In the genomic region with DNA sequence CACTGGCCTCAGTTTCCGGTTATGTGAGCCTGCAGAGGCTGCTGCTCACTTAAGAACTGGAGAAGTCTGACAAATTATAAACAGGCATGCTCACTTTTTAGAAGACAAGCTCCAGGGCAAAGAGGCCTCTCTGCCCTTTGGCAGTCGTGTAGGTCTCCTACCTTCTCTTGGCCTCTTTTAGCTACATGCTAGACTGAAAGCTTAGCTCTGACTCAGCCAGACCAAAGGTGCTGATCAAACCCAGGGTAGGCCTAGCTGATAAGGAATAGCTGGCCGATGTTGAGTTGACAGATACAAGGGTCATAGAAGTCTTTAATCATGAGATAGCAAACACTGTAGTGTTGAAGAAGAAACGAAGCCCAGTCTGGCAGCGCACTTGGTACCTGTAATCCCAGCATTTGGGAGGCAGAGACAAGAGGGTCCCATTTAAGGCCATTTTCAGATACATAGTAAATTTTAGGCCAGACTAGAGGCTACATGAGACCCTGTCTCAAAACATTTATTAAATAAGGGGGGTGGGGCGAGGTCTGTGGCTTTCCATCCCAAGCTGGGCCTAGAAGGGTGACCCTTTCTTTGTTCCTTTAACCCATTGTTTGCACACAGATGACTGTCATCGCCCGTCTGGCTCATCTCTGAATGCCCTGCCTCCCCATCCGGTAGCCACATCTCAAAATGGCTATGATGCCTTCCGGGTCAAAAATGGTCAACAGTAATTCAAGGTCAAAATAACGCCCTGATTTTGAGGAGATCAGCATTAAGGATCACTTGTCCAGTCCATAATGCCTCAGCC, we compare ENCODE assay signal across 9 mouse cellular contexts.
DNase-seq lines count a peak whose midpoint lies in the region; ATAC-seq and TF ChIP-seq lines count a peak whose summit lies in the region.
"Had no signal": no experiment of that assay in that cellular context is flagged by ENCODE, and none has a peak within 500 bp of the region (broad histone marks: within the 10 kb centered on the region; RNA-seq: fewer than 3 reads in every experiment).

No protein-coding gene starts in this region.

- H3K27ac ChIP-seq in heart, adult 2 months: peak overlapping the region; percentile 57
- H3K27ac ChIP-seq in hindbrain, embryonic 11.5 days (ENCODE audit: low read depth, low read length): peak overlapping the region; percentile 68
- H3K27ac ChIP-seq in liver, postnatal 0 days (ENCODE audit: low read depth): peak overlapping the region; percentile 24; the same call in 1 of the 2 replicates
- H3K27ac ChIP-seq: macrophage had no signal

- no peak for DNase-seq in heart, adult 2 months
- DNase-seq in heart, adult 9 months (ENCODE audit: low spot score in 2 of 2): no peak
- no peak for DNase-seq in hindbrain, embryonic 11.5 days (ENCODE audit: low spot score)
- no peak for DNase-seq in liver, postnatal 0 days
- no peak for DNase-seq in ovary, postnatal 36 days (ENCODE audit: low spot score)
- DNase-seq in urinary bladder, postnatal 36 days (ENCODE audit: low spot score in 2 of 2): no peak
- DNase-seq in left cerebral cortex, postnatal 14 days (ENCODE audit: low spot score in 2 of 2): no peak

- H3K36me3 ChIP-seq in heart, adult 2 months (ENCODE audit: control insufficient read depth, insufficient read depth, low read length): peaks cover 8% of the 10 kb centered on the region
- peaks cover 14% of the 10 kb centered on the region; the same call in 1 of the 2 replicates for H3K36me3 ChIP-seq in E14TG2a.4 (ENCODE audit: insufficient read depth, low read length)
- no peaks in the 10 kb centered on the region for H3K36me3 ChIP-seq in hindbrain, embryonic 11.5 days (ENCODE audit: control insufficient read depth, insufficient read depth, low read length)
- H3K36me3 ChIP-seq in liver, postnatal 0 days (replicated peaks; ENCODE audit: insufficient read depth, low read length): no peaks in the 10 kb centered on the region

- H3K79me2 ChIP-seq in heart, adult 2 months (replicated peaks; ENCODE audit: control insufficient read depth, insufficient read depth, low read length): no peaks in the 10 kb centered on the region

- TF ChIP-seq EP300 in heart, adult 2 months (IDR thresholded peaks at IDR 0.05; ENCODE audit: insufficient read depth, low read depth, low read length): no peak
- TF ChIP-seq EP300 in liver, postnatal 0 days (IDR thresholded peaks at IDR 0.05; ENCODE audit: low read depth): 0 out of 2 replicates have a peak, but pooled peaks have one; percentile 31

- intact Hi-C loops in heart, adult 2 months (cut with DNase I): loop anchor here (1.0 to 5.0 kb wide), 4 partner anchors 175 to 301 kb away; a partner anchor contains a TSS
- intact Hi-C loops in left cerebral cortex, postnatal 14 days (cut with DNase I): loop anchor here (5.0 kb wide), 2 partner anchors 164 to 269 kb away; a partner anchor contains a TSS

- no peak overlapping the region for H3K4me3 ChIP-seq in heart, adult 2 months
- H3K4me3 ChIP-seq in E14TG2a.4 (replicated peaks; ENCODE audit: low read length): peak overlapping the region; percentile 35; the same call in 1 of the 2 replicates
- no peak overlapping the region for H3K4me3 ChIP-seq in hindbrain, embryonic 11.5 days (ENCODE audit: low read depth, low read length)
- no peak overlapping the region for H3K4me3 ChIP-seq in liver, postnatal 0 days (ENCODE audit: low read depth, low read length)

- no peak overlapping the region for H3K9ac ChIP-seq in heart, adult 2 months (ENCODE audit: low read depth, low read length)
- H3K9ac ChIP-seq in hindbrain, embryonic 11.5 days (ENCODE audit: low read depth, low read length): no peak overlapping the region
- H3K9ac ChIP-seq in liver, postnatal 0 days (replicated peaks): no peak overlapping the region

- no peak for TF ChIP-seq CTCF in heart, adult 2 months (IDR thresholded peaks at IDR 0.05)
- no peak for TF ChIP-seq CTCF in E14TG2a.4 (conservative IDR thresholded peaks at IDR 0.05; ENCODE audit: low read length)
- TF ChIP-seq CTCF in liver, postnatal 0 days (IDR thresholded peaks at IDR 0.05; ENCODE audit: low read depth): no peak

- no peak for ATAC-seq in hindbrain, embryonic 11.5 days (ENCODE audit: low FRiP score)
- no peak for ATAC-seq in liver, postnatal 0 days

- no peaks in the 10 kb centered on the region for H3K9me3 ChIP-seq in E14TG2a.4 (ENCODE audit: low read length)
- no peaks in the 10 kb centered on the region for H3K9me3 ChIP-seq in hindbrain, embryonic 11.5 days (ENCODE audit: control insufficient read depth, low read length)
- no peaks in the 10 kb centered on the region for H3K9me3 ChIP-seq in liver, postnatal 0 days (ENCODE audit: low read length)

- H3K27me3 ChIP-seq in heart, adult 2 months (ENCODE audit: control insufficient read depth, insufficient read depth, low read length): no peaks in the 10 kb centered on the region
- no peaks in the 10 kb centered on the region for H3K27me3 ChIP-seq in E14TG2a.4 (ENCODE audit: insufficient read depth, low read length)
- no peaks in the 10 kb centered on the region for H3K27me3 ChIP-seq in hindbrain, embryonic 11.5 days (ENCODE audit: control insufficient read depth, insufficient read depth, low read length)
- no peaks in the 10 kb centered on the region for H3K27me3 ChIP-seq in liver, postnatal 0 days (ENCODE audit: insufficient read depth, low read length)

- TF ChIP-seq POLR2A in heart, adult 2 months (IDR thresholded peaks at IDR 0.05; ENCODE audit: insufficient read depth, low read depth, low read length): no peak

- no peak overlapping the region for H3K4me2 ChIP-seq in hindbrain, embryonic 11.5 days (replicated peaks; ENCODE audit: low read depth, low read length)
- H3K4me2 ChIP-seq in liver, postnatal 0 days (ENCODE audit: low read depth, low read length): no peak overlapping the region

- peaks cover 42% of the 10 kb centered on the region for H3K4me1 ChIP-seq in heart, adult 2 months (ENCODE audit: control insufficient read depth, insufficient read depth, low read length)
- peaks cover 96% of the 10 kb centered on the region for H3K4me1 ChIP-seq in E14TG2a.4 (replicated peaks; ENCODE audit: low read depth, low read length)
- H3K4me1 ChIP-seq in hindbrain, embryonic 11.5 days (replicated peaks; ENCODE audit: control insufficient read depth, insufficient read depth, low read length): peaks cover 60% of the 10 kb centered on the region
- peaks cover 65% of the 10 kb centered on the region for H3K4me1 ChIP-seq in liver, postnatal 0 days (ENCODE audit: insufficient read depth)

- 73% methylated on average over 11 of the region's 11 CpGs for WGBS in heart, adult 2 months
- WGBS in hindbrain, embryonic 11.5 days: 51% methylated on average over 11 of the region's 11 CpGs
- WGBS in liver, postnatal 0 days (ENCODE audit: insufficient replicate concordance): 58% methylated on average over 11 of the region's 11 CpGs
